Mouse (Mus musculus) kidney, postnatal 25 days (tissue): ENCODE measurements around the gene Dbh.

Source experiments
- DNase-seq, 2 experiments: peaks; one replicate each; pipeline ENCODE4 v3.0.0; 2021; ENCODE audit warnings: mixed read lengths in 2 of 2

Gene Dbh

DNA sequence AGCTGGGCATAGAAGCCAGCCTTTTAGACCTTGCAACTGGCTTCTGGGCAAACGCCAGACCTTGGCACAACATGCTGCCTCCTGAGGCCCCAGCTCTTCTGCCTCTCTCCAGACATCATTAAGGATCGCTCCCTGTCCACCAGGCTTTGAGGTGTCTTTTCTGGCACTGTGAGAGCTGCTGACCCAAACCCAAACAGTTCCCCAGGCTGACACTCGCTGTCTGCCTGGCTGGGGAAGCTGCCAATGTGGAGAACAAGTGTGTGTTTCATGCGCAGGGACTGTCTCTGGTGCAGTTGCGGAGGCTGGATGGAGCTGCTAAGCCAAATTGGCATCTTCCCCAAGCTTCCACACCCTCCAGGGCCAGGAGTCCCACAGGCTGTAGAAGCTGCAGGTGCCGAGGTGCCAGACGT lies 58.0 kb downstream of the Dbh start:
- no peak for DNase-seq

DNA sequence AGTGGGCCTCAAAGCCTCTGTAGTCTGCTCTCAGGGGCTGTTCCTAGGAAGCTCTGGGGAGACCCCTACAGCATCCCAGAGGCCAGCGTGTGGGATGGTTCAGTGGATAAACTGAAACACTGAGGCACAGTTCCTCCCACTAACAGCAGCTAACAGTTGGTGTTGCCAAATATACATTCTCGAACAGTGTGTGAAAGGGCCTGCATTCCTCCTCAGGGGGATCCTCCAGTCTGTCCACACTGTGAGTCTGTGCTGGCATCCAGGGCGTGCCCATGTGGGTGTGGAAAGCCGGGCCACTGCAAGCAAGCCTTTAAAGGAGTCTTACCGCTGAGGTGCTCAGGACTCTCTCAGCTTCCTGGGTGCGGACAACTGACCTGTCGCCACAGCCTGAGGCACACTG lies 61.5 kb downstream of the Dbh start:
- DNase-seq = no peak

- no peak for DNase-seq
Observed at GRCm38 (mm10) chr2:27228809-27229480, 63.9 kb downstream of the Dbh start.

DNA sequence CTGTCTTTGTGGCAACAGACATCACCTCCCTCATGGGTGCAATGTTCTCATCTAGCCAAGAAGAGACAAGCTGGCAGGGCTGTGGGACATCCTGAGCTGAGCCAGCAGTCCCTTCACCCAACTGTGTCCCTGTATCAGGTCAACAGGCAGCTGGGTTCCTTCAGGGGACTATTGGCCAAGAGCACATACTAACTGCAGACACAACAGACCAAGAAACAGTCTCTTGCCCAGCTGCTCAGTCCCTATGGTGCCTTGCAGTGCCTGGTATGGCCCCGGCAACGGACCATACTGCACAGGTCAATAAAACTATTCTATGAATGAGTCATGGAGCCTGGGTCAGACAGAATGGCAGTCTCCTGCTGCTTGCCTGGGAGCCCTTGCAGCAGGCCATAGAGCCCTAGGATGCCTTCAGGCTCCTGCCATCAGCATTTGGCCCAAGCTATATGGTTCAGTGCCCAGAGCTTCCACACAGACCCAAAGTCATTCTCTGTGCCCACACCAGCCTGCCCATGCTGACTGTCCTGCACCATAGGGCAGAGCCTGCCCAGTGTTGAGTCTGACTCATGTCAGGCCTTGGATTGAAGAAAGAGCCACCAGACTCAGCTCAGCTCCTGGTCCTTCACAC lies 64.6 kb downstream of the Dbh start:
- no peak for DNase-seq

GRCm38 (mm10) chr2:27232376-27232775 lies 67.3 kb downstream of the Dbh start:
- DNase-seq = peak in 1 of 2 experiments; percentile 48
